Mouse (Mus musculus) forebrain, embryonic 16.5 days (tissue): ENCODE data around the gene Entpd1. TPM values are rescaled to one million over a fixed set of nuclear protein-coding genes. Genes with fewer than 3 reads are reported as not detected.

Experiments
- ATAC-seq: fragments of 200-750 bp; cut with Nextera tagmentation; 2 replicates; pipeline ENCODE4 v1.8.0; 2017; ENCODE audit warnings: mild to moderate bottlenecking, moderate library complexity
- H3K27ac ChIP-seq: fragments of 300-500 bp; sonication (generic); 2 replicates; pipeline ENCODE4 v1.5.1; 2014; ENCODE audit warnings: low read length, control low read depth
- H3K27me3 ChIP-seq: fragments of 300-500 bp; sonication (generic); replicated peaks from 2 replicates; pipeline ENCODE4 v1.6.1; 2014; ENCODE audit warnings: low read length; ENCODE audit not compliant: control insufficient read depth, insufficient read depth
- H3K36me3 ChIP-seq: fragments of 300-500 bp; sonication (generic); 2 replicates; pipeline ENCODE4 v1.6.1; 2014; ENCODE audit not compliant: control insufficient read depth, insufficient read depth
- H3K4me1 ChIP-seq: fragments of 300-500 bp; sonication (generic); replicated peaks from 2 replicates; pipeline ENCODE4 v1.6.1; 2014; ENCODE audit warnings: low read length; ENCODE audit not compliant: control insufficient read depth, insufficient read depth
- H3K4me2 ChIP-seq: fragments of 300-500 bp; sonication (generic); 2 replicates; pipeline ENCODE4 v1.6.1; 2014; ENCODE audit warnings: mild to moderate bottlenecking, low read length, control low read depth
- H3K4me3 ChIP-seq: fragments of 300-500 bp; sonication (generic); replicated peaks from 2 replicates; pipeline ENCODE4 v1.5.1; 2014; ENCODE audit warnings: mild to moderate bottlenecking, low read length, control low read depth
- H3K9ac ChIP-seq: fragments of 300-500 bp; sonication (generic); replicated peaks from 2 replicates; pipeline ENCODE4 v1.6.1; 2014; ENCODE audit warnings: low read depth, low read length, control low read depth
- H3K9me3 ChIP-seq: fragments of 300-500 bp; sonication (generic); 2 replicates; pipeline ENCODE4 v1.6.1; 2016; ENCODE audit warnings: low read length; ENCODE audit not compliant: control insufficient read depth
- WGBS: fragments of 180-500 bp; shearing (Covaris S2); extraction: QIAGEN DNeasy Blood & Tissue Kit; methylation state at CpG from one replicate; pipeline ENCODE4 v1.1.7; 2014; 5-methylcytosine and 5-hydroxymethylcytosine counted together
- polyA plus RNA-seq: library from polyadenylated mRNA; unstranded; fragments of >200 nt; fragmentation: Nextera tagmentation; extraction: Ambion mirVana; gene quantifications from 2 replicates; pipeline ENCODE4 v1.2.1, GENCODE M21; 2015

The Entpd1 gene
- polyA plus RNA-seq, 1 experiment from 2014 or later: 7.8 TPM

GRCm38 (mm10) chr19:40656207-40656606 lies 44.0 kb downstream of the Entpd1 start:
- H3K9me3 ChIP-seq: no peaks in the 10 kb centered on the region
- WGBS: 85% methylated on average over 5 of the region's 5 CpGs
- H3K27me3 ChIP-seq: no peaks in the 10 kb centered on the region
- H3K4me2 ChIP-seq: no peak overlapping the region
- H3K36me3 ChIP-seq: no peaks in the 10 kb centered on the region
- peaks cover 18% of the 10 kb centered on the region for H3K4me1 ChIP-seq
- no peak overlapping the region for H3K9ac ChIP-seq
- H3K4me3 ChIP-seq: no peak overlapping the region
- no peak overlapping the region for H3K27ac ChIP-seq
- no peak for ATAC-seq

DNA sequence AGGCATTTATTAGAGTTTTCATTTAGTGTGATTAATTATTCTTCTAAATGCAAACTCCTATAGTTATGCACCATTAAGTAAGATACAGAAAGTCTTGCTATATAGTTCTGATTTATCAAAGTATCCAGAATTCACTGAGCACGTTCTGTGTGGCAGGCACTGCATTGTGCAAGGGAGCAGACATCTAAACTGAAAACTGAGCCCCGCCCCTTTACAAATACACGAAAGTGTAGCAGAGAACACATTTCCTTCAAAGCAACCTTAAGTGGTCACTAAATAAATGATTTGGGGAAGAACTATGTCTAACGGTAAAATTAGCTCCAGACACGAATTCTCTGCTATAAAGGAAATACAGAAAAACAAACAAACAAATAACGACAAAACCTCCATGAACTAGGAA lies 46.1 kb downstream of the Entpd1 start:
- ATAC-seq: no peak
- Histone ChIP-seq H3K9ac (no peak overlapping the region), H3K4me2 (no peak overlapping the region), H3K4me3 (no peak overlapping the region), H3K27me3 (no peaks in the 10 kb centered on the region), H3K4me1 (peaks cover 19% of the 10 kb centered on the region), H3K27ac (no peak overlapping the region), H3K36me3 (no peaks in the 10 kb centered on the region), H3K9me3 (no peaks in the 10 kb centered on the region)
- 68% methylated on average over 6 of the region's 6 CpGs for WGBS

DNA sequence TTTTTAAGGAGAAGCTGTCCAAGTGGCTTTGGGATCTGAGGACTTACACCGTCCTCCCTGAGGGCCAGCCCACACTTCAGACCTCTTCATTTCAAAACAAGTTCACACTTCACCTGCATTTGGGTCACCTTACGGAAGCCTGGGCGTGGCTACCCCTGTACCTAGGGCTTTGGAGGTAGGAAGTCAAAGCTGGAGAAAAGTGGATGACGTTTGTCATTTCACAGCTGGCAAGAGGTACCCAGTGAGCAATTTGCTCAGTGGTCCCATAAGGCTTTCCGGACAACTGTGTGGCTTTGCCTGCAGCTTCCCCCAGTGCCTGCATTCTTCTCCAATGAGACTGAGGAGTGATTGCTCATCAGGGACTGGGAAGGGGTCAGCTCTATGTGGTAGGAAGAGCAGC lies 46.8 kb downstream of the Entpd1 start:
- no peak for ATAC-seq
- Histone ChIP-seq H3K36me3 (no peaks in the 10 kb centered on the region), H3K4me3 (no peak overlapping the region), H3K27me3 (no peaks in the 10 kb centered on the region), H3K9ac (no peak overlapping the region), H3K27ac (no peak overlapping the region), H3K9me3 (no peaks in the 10 kb centered on the region), H3K4me2 (no peak overlapping the region), H3K4me1 (peaks cover 22% of the 10 kb centered on the region)
- WGBS: 63% methylated on average over 5 of the region's 5 CpGs

GRCm38 (mm10) chr19:40659651-40660478 lies 47.7 kb downstream of the Entpd1 start:
- Histone ChIP-seq H3K4me3 (peak overlapping the region; percentile 45), H3K27ac (peak overlapping the region; percentile 83), H3K9me3 (no peaks in the 10 kb centered on the region), H3K9ac (peak overlapping the region; percentile 60), H3K4me2 (peak overlapping the region; percentile 61), H3K27me3 (no peaks in the 10 kb centered on the region), H3K36me3 (no peaks in the 10 kb centered on the region), H3K4me1 (peaks cover 22% of the 10 kb centered on the region)
- peak; percentile 92 for ATAC-seq
- WGBS: under 1% methylated on average over 16 of the region's 16 CpGs

- Histone ChIP-seq H3K36me3 (no peaks in the 10 kb centered on the region), H3K27ac (peak overlapping the region; percentile 83), H3K9ac (peak overlapping the region; percentile 60), H3K4me2 (peak overlapping the region; percentile 61), H3K9me3 (no peaks in the 10 kb centered on the region), H3K4me3 (peak overlapping the region; percentile 45), H3K27me3 (no peaks in the 10 kb centered on the region), H3K4me1 (peaks cover 22% of the 10 kb centered on the region)
- peak; percentile 41 for ATAC-seq
- 10% methylated on average over 9 of the region's 9 CpGs for WGBS
Measured at GRCm38 (mm10) chr19:40660510-40660909, 48.3 kb downstream of the Entpd1 start.

DNA sequence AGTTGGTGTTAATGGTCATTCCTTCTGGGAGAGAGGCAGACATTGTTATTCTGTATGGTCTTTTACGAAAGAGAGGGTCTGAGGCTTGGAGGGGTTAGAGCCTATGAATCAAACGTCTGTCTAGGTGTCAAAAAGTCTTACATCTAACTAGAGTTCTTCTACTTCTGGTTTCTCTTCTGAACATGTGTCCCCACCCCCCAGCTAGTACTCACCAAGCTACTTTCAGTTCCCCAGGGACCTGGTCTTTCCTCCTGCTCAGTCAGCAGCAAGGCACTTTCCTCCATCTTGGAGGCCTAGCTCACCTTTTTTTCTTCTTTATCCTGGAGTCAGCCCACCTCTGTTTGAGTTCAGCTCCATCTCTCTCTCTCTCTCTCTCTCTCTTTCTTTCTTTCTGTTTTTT lies 48.9 kb downstream of the Entpd1 start:
- ATAC-seq: no peak
- H3K27me3 ChIP-seq: no peaks in the 10 kb centered on the region
- WGBS: 67% methylated on average over 2 of the region's 2 CpGs
- H3K9me3 ChIP-seq: no peaks in the 10 kb centered on the region
- peak overlapping the region; percentile 61 for H3K4me2 ChIP-seq
- no peaks in the 10 kb centered on the region for H3K36me3 ChIP-seq
- H3K4me1 ChIP-seq: peaks cover 22% of the 10 kb centered on the region
- H3K9ac ChIP-seq: peak overlapping the region; percentile 60; the same call in 1 of the 2 replicates
- H3K4me3 ChIP-seq: peak overlapping the region; percentile 45
- H3K27ac ChIP-seq: no peak overlapping the region; the same call in 1 of the 2 replicates

GRCm38 (mm10) chr19:40661874-40662273 lies 49.7 kb downstream of the Entpd1 start:
- WGBS: 88% methylated on average over 6 of the region's 6 CpGs
- H3K4me2 ChIP-seq: 0 out of 2 replicates have a peak overlapping the region, but pooled peaks have one; percentile 1
- ATAC-seq: no peak

GRCm38 (mm10) chr19:40662727-40663126 lies 50.6 kb downstream of the Entpd1 start:
- Histone ChIP-seq H3K36me3 (no peaks in the 10 kb centered on the region), H3K4me3 (no peak overlapping the region), H3K9ac (no peak overlapping the region), H3K4me1 (peaks cover 22% of the 10 kb centered on the region), H3K4me2 (no peak overlapping the region), H3K27me3 (no peaks in the 10 kb centered on the region), H3K9me3 (no peaks in the 10 kb centered on the region), H3K27ac (no peak overlapping the region)
- WGBS: 62% methylated on average over 2 of the region's 2 CpGs
- ATAC-seq: no peak

More at GRCm38 (mm10) chr19:40661874-40662273, 49.7 kb downstream of the Entpd1 start:
- no peaks in the 10 kb centered on the region for H3K27me3 ChIP-seq
- no peaks in the 10 kb centered on the region for H3K36me3 ChIP-seq
- no peak overlapping the region for H3K9ac ChIP-seq
- H3K9me3 ChIP-seq: no peaks in the 10 kb centered on the region
- H3K27ac ChIP-seq: no peak overlapping the region
- H3K4me1 ChIP-seq: peaks cover 22% of the 10 kb centered on the region
- H3K4me3 ChIP-seq: no peak overlapping the region

GRCm38 (mm10) chr19:40665778-40666177 lies 53.6 kb downstream of the Entpd1 start:
- H3K27ac ChIP-seq: no peak overlapping the region
- H3K4me1 ChIP-seq: peaks cover 6% of the 10 kb centered on the region; the same call in 1 of the 2 replicates
- H3K9ac ChIP-seq: no peak overlapping the region
- 91% methylated on average over 7 of the region's 7 CpGs for WGBS
- no peak for ATAC-seq
- H3K36me3 ChIP-seq: no peaks in the 10 kb centered on the region
- H3K4me2 ChIP-seq: no peak overlapping the region
- H3K9me3 ChIP-seq: no peaks in the 10 kb centered on the region
- H3K4me3 ChIP-seq: no peak overlapping the region
- H3K27me3 ChIP-seq: no peaks in the 10 kb centered on the region
